Mouse (Mus musculus) left cerebral cortex, adult 9 months (tissue): ENCODE results near the gene Wipf1.

Experiments used
- DNase-seq, 2 experiments: peaks; one replicate each; pipeline ENCODE4 v3.0.0; 2022; ENCODE audit warnings: low spot score in 2 of 2

Gene Wipf1

DNA sequence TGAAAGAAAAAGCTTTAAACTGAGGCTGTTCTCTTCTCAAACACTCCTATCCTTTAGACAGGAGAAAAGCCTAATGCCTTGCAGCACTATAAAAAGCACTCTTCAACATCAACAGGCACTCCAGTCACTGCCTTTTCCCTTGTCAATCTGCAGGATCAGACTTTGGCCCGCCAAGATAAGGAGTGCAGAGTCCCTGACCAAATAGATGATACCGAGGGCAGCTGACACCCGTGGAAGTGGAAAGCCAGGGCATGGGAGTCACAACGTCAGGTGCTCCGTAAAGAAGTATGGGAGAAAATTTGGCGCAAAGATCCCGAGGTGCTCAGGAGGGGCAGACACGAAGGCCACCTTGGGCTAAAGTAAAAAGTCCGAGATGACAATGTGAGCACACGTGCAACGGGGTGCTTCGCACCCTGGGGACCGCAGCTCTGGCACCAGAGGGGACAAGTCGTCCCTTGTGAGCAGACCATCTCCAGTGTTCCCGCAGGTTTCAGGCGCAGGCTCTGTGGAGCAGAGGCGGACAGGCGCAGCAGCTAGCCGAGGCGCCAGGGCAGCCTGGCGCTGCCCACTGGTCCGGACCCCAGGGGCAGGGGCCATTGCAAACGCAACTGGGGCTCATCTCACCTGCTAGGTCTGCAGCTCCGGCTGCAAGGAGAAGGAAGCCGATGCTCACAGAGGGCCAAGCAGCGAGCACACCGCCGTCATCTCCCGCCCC lies 143.7 kb downstream of the Wipf1 start:
- DNase-seq, result peak in 1 of 2 experiments; percentile 22

DNA sequence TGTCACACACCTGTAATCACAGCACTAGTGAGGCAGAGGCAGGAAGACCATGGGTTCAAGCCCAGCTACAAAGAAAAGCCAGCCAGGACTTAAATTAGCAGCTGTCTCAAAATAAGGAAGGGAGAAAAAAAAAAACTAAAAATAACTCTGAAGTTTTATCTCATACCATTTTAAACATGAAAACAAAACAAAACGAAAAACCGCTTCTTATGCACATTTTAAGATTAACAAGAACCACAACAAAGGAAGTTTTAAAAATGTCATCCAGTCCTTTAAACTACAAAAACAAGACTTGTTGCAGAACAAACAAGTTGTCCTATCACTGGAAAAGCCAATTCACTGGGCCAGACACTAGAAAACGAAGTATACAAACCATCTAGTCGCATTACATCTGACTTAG lies 144.4 kb downstream of the Wipf1 start:
- DNase-seq, result no peak

DNA sequence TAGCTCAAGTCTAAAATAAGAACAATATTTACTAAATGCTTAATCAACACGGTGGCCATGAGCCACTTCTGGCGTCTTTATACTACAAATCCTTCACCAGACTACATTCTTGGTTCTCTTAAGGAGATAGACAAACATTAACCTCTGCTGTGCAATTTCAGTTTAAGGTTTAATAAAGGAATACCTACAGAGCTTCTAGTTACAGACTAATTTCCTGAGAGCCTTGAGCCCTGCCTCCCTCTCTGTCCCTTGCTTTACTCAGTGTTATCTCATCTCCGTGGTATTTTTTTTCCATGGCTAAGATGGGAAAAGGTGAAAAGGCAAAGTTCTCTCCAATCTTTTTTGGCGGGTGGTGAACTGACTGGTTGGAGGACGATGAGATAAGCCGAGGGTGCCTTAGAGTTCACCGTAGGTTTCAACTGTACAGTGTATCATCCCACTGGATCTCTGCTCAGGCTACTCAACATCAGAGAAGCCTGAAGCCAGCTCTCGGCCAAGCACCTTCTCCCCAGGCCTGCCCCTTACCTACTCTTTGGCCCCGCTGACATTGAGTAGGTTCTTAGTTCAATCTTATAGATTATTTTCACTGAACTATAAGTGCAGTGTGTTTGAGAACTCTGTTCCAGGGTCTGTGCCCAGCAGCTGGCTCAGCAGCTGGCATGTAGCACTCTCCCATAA lies 149.1 kb downstream of the Wipf1 start:
- no peak for DNase-seq

DNA sequence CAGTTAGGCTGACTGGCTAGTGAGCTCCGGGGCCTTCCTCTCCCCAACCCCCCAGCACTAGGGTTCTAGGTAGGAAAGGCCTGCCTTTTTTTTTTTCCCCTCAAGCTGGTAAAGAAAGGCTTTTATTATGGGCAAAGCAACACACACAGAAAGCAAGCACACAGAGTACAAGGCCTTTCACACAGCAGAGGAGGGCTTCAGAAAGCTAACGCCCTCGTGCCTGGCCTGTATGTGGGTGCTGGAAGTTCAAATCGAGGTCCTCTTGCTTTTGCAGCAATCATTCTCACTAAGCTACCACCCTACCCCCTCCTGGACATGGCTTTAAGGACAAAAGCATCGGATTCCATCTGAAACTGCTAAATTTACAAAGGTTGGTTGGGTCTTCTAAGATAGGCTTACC lies 149.9 kb downstream of the Wipf1 start:
- DNase-seq, result no peak
